Mouse (Mus musculus): ENCODE results near the gene Rab1a. TPM values are rescaled to one million over a fixed set of nuclear protein-coding genes. Genes with fewer than 3 reads are reported as not detected.

Rab1a gene
- polyA plus RNA-seq (2012; rRNA removed): 22.1 and 25.2 TPM in 2 replicates

DNA sequence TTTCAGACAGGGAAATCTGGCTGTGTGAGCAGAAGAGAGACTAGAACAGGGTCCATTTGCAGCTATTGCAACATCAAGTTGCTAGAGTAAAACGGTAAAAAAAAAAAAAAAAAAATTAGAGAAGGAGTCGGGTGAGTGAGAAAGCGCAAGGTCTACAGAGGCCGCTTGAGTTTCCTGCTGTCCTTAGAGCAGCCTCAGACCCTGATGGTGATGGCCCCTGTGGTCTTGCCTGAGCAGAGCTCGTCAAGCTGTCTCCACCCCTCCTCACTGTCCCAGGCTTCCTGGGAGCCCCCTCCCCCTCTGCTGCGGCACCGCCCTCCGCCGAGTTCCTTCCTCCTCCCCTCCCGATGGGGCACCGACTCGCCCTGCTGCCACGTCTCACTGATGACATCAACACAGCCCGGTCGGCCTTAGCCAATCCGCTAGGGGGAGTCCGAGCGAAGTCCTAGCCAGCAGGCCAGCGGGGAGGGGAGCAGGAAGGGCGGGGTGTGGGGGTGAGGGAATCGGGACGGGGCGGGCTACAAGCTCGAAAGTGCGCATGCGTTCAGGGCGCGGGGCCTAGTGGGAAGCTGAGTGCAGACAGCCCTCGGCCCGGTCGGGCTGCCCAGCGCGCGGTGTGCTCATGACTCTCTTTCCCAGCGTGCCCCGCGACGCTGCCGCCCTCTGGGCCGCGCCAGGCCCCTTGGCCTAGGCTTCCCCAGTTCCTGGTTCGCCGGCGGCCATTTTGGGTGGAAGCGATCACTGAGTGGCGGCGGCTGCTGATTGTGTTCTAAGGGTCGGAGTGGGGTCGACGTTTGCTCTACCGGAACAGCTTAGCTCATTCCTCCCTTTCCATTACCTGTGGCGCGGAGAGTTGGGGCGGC lies at the start of gene Rab1a:
Rab1a (plus strand) TSS at position 720 of the 863 bp plus-strand sequence.

DNA sequence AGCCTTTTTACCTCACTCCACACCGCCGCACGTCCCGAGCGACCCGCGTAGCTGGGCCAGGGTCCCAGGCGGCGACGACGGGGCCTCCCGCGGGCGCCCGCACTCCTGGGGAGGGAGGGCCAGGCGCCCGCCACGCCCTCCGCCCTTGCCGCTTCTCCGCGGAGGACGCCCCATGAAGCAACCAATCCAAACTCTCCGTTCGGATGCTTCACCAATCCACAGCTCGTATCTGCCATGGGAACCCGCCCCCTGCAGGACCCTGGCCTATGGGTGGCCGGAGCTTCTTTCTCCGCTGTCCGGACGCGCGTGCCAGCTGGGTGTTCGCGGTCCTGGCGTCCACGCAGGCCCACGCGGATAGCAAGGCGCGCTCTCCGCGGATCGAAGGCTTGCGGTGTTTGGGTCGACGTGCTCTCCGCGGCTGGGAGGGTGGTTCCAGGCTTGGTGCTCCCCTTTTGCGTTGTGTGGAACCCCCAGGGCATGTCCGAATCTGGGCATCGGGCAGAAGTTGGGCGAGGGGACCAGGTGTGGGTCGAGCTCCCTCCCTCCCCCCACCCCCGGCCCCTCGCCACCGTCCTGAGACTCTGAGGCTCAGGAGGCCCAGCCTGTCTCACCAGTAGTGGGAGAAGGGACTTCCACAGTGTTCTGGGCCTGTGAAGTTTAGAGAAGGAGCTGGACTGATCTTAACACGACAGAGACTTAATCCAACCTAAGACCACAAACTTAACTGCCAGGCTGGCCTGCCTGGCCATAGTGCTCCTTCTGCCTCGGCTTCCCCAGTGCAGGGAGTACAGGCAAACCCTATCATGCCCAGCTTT lies 48.3 kb downstream of the Rab1a start, which contains the start of gene Cep68:
Cep68 (minus strand) TSS at position 134 of the 815 bp plus-strand sequence.

Other genes starting within 250 kb of the Rab1a start
- 2.7 and 3.8 TPM in 2 replicates for gene Actr2, start 88.5 kb upstream of the Rab1a start, polyA plus RNA-seq (2012; rRNA removed)
- gene Cep68, start 48.0 kb downstream of the Rab1a start, polyA plus RNA-seq (2012; rRNA removed): 3.1 and 3.9 TPM in 2 replicates
- gene Slc1a4, start 131.3 kb downstream of the Rab1a start, polyA plus RNA-seq (2012; rRNA removed): 4.2 and 4.7 TPM in 2 replicates